Mouse (Mus musculus) G1E (cell line): ENCODE measurements around the gene Bco2. TPM values are rescaled to one million over a fixed set of nuclear protein-coding genes. Genes with fewer than 3 reads are reported as not detected.

ENCODE experiments used
- ATAC-seq: 2 replicates; pipeline ENCODE4 v1.8.0; 2016; ENCODE audit warnings: mild to moderate bottlenecking; ENCODE audit not compliant: insufficient number of reproducible peaks, poor library complexity, low FRiP score, severe bottlenecking; ENCODE audit errors: extremely low read depth
- DNase-seq: peaks from one replicate; pipeline ENCODE4 v3.0.0; 2012; ENCODE audit warnings: low spot score
- H3K27me3 ChIP-seq: 2 replicates; pipeline ENCODE4 v1.6.1; 2012; ENCODE audit warnings: mild to moderate bottlenecking, low read length, inconsistent platforms; ENCODE audit not compliant: insufficient read depth
- H3K36me3 ChIP-seq: replicated peaks from 2 replicates; pipeline ENCODE3; 2012; ENCODE audit warnings: mild to moderate bottlenecking, inconsistent platforms
- H3K4me1 ChIP-seq: 2 replicates; pipeline ENCODE4 v1.6.1; 2012; ENCODE audit warnings: low read depth, low read length, inconsistent platforms, mixed read lengths; ENCODE audit not compliant: insufficient read depth
- H3K4me3 ChIP-seq: 2 replicates; pipeline ENCODE4 v1.5.1; 2012; ENCODE audit warnings: low read depth, mild to moderate bottlenecking, inconsistent platforms, low read length, moderate library complexity, mixed read lengths
- H3K9me3 ChIP-seq: replicated peaks from 2 replicates; pipeline ENCODE4 v1.6.1; 2012; ENCODE audit warnings: inconsistent platforms
- CTCF ChIP-seq: IDR thresholded peaks from 2 replicates; pipeline ENCODE4 v1.5.1; 2012; ENCODE audit warnings: low read depth, low read length, inconsistent platforms, mixed read lengths
- POLR2AphosphoS5 ChIP-seq: IDR thresholded peaks from 2 replicates; pipeline ENCODE4 v1.6.1; 2012; ENCODE audit warnings: low read depth, low read length, inconsistent platforms; ENCODE audit not compliant: insufficient replicate concordance
- TAL1 ChIP-seq: conservative IDR thresholded peaks from 2 replicates; pipeline ENCODE4 v1.6.1; 2012; ENCODE audit warnings: low read depth, low read length, inconsistent platforms, mixed read lengths
- polyA plus RNA-seq: library from polyadenylated mRNA; stranded (reverse); fragments of >175 nt; gene quantifications from 2 replicates; pipeline ENCODE4 v1.2.3, GENCODE M21; 2012
- total RNA-seq, 2 experiments: library from RNA; stranded (forward) in 1 of 2; stranded (reverse) in 1 of 2; fragments of 200-1000 nt in 1 of 2; fragments of >200 nt in 1 of 2; fragmentation: Nextera tagmentation in 1 of 2; gene quantifications; 2 replicates each; pipeline ENCODE4 v1.2.3; 2014 to 2017

The Bco2 gene
- total and polyA plus RNA-seq, 3 experiments, result 0.11 TPM; not detected in 2

- no peak for DNase-seq
- Histone ChIP-seq H3K27me3 (peaks cover 11% of the 10 kb centered on the region), H3K9me3 (no peaks in the 10 kb centered on the region), H3K4me1 (peaks cover 3% of the 10 kb centered on the region), H3K36me3 (no peaks in the 10 kb centered on the region), H3K4me3 (no peak overlapping the region)
- no peak for TF ChIP-seq CTCF
- peak; percentile 28 for ATAC-seq
Measured at GRCm38 (mm10) chr9:50490836-50491235, 64.1 kb downstream of the Bco2 start.

- TF ChIP-seq POLR2AphosphoS5 (no peak), TAL1 (no peak)
- no peak for DNase-seq
- ATAC-seq, result no peak
- H3K27me3 ChIP-seq, result peaks cover 11% of the 10 kb centered on the region
- H3K36me3 ChIP-seq, result no peaks in the 10 kb centered on the region
- H3K4me1 ChIP-seq, result no peaks in the 10 kb centered on the region
- no peaks in the 10 kb centered on the region for H3K9me3 ChIP-seq
- no peak overlapping the region for H3K4me3 ChIP-seq
Measured at GRCm38 (mm10) chr9:50485521-50485920, 69.5 kb downstream of the Bco2 start.

Other genes starting within 250 kb of the Bco2 start
- 413 and 549 TPM in 2 replicates for gene Rpl10-ps3, start 210.2 kb downstream of the Bco2 start, total RNA-seq (2014; fragmentation: Nextera tagmentation)
- gene Rpl10-ps3, start 210.2 kb downstream of the Bco2 start, total RNA-seq (2017), result 205 and 318 TPM in 2 replicates
- 26.8 and 29.1 TPM in 2 replicates for gene Rpl10-ps3, start 210.2 kb downstream of the Bco2 start, polyA plus RNA-seq
- not detected in 2 replicates for gene Plet1, start 60.7 kb downstream of the Bco2 start, total RNA-seq (2014; fragmentation: Nextera tagmentation)
- 0.17 TPM in 1 of 2 replicates, not detected in the other for gene Plet1, start 60.7 kb downstream of the Bco2 start, total RNA-seq (2017)
- 0.08 TPM in 1 of 2 replicates, not detected in the other for gene Plet1, start 60.7 kb downstream of the Bco2 start, polyA plus RNA-seq
- gene Pts, start 26.5 kb downstream of the Bco2 start, total RNA-seq (2014; fragmentation: Nextera tagmentation), result 43.9 and 48.2 TPM in 2 replicates
- 52.3 and 59.4 TPM in 2 replicates for gene Pts, start 26.5 kb downstream of the Bco2 start, total RNA-seq (2017)
- gene Pts, start 26.5 kb downstream of the Bco2 start, polyA plus RNA-seq, result 7.1 and 14.6 TPM in 2 replicates
- not detected in 2 replicates for gene Il18, start 354 bp downstream of the Bco2 start, total RNA-seq (2014; fragmentation: Nextera tagmentation)
- gene Il18, start 354 bp downstream of the Bco2 start, total RNA-seq (2017), result not detected in 2 replicates
- gene Il18, start 354 bp downstream of the Bco2 start, polyA plus RNA-seq, result not detected in 2 replicates
- gene Tex12, start 6.1 kb upstream of the Bco2 start, total RNA-seq (2014; fragmentation: Nextera tagmentation), result not detected in 2 replicates
- gene Tex12, start 6.1 kb upstream of the Bco2 start, total RNA-seq (2017), result not detected in 2 replicates
- gene Tex12, start 6.1 kb upstream of the Bco2 start, polyA plus RNA-seq, result not detected in 2 replicates
- gene Sdhd, start 48.6 kb upstream of the Bco2 start, total RNA-seq (2014; fragmentation: Nextera tagmentation), result 103 and 109 TPM in 2 replicates
- gene Sdhd, start 48.6 kb upstream of the Bco2 start, total RNA-seq (2017), result 267 and 296 TPM in 2 replicates
- 32.3 and 45.2 TPM in 2 replicates for gene Sdhd, start 48.6 kb upstream of the Bco2 start, polyA plus RNA-seq
- 88.9 and 111 TPM in 2 replicates for gene Timm8b, start 48.7 kb upstream of the Bco2 start, total RNA-seq (2014; fragmentation: Nextera tagmentation)
- gene Timm8b, start 48.7 kb upstream of the Bco2 start, total RNA-seq (2017), result 353 and 447 TPM in 2 replicates
- 11.1 and 14.8 TPM in 2 replicates for gene Timm8b, start 48.7 kb upstream of the Bco2 start, polyA plus RNA-seq
- 3.6 and 3.7 TPM in 2 replicates for gene Pih1d2, start 62.1 kb upstream of the Bco2 start, total RNA-seq (2014; fragmentation: Nextera tagmentation)
- gene Pih1d2, start 62.1 kb upstream of the Bco2 start, total RNA-seq (2017), result 2.5 and 6.5 TPM in 2 replicates
- gene Pih1d2, start 62.1 kb upstream of the Bco2 start, polyA plus RNA-seq, result 0.39 and 0.41 TPM in 2 replicates
- gene Nkapd1, start 62.3 kb upstream of the Bco2 start, total RNA-seq (2014; fragmentation: Nextera tagmentation), result 45.5 and 49.7 TPM in 2 replicates
- 24.6 and 31.0 TPM in 2 replicates for gene Nkapd1, start 62.3 kb upstream of the Bco2 start, total RNA-seq (2017)
- gene Nkapd1, start 62.3 kb upstream of the Bco2 start, polyA plus RNA-seq, result 8.0 and 9.7 TPM in 2 replicates
- gene Dlat, start 104.6 kb upstream of the Bco2 start, total RNA-seq (2014; fragmentation: Nextera tagmentation), result 60.6 and 61.3 TPM in 2 replicates
- 55.2 and 60.0 TPM in 2 replicates for gene Dlat, start 104.6 kb upstream of the Bco2 start, total RNA-seq (2017)
- gene Dlat, start 104.6 kb upstream of the Bco2 start, polyA plus RNA-seq, result 36.1 and 47.2 TPM in 2 replicates
- not detected in 2 replicates for gene Dixdc1, start 184.3 kb upstream of the Bco2 start, total RNA-seq (2014; fragmentation: Nextera tagmentation)
- gene Dixdc1, start 184.3 kb upstream of the Bco2 start, total RNA-seq (2017), result under 0.01 and 0.27 TPM in 2 replicates
- not detected in 2 replicates for gene Dixdc1, start 184.3 kb upstream of the Bco2 start, polyA plus RNA-seq
- gene 2310030G06Rik, start 191.4 kb upstream of the Bco2 start, total RNA-seq (2014; fragmentation: Nextera tagmentation), result not detected in 2 replicates
- gene 2310030G06Rik, start 191.4 kb upstream of the Bco2 start, total RNA-seq (2017), result 0.58 and 1.1 TPM in 2 replicates
- gene 2310030G06Rik, start 191.4 kb upstream of the Bco2 start, polyA plus RNA-seq, result not detected in 2 replicates
- gene Cryab, start 196.1 kb upstream of the Bco2 start, total RNA-seq (2014; fragmentation: Nextera tagmentation), result not detected in 2 replicates
- 0.11 TPM in 1 of 2 replicates, not detected in the other for gene Cryab, start 196.1 kb upstream of the Bco2 start, total RNA-seq (2017)
- gene Cryab, start 196.1 kb upstream of the Bco2 start, polyA plus RNA-seq, result not detected in 2 replicates
- gene Hspb2, start 197.2 kb upstream of the Bco2 start, total RNA-seq (2014; fragmentation: Nextera tagmentation), result not detected in 2 replicates
- gene Hspb2, start 197.2 kb upstream of the Bco2 start, total RNA-seq (2017), result not detected in 2 replicates
- not detected in 2 replicates for gene Hspb2, start 197.2 kb upstream of the Bco2 start, polyA plus RNA-seq
- gene Fdxacb1, start 213.1 kb upstream of the Bco2 start, total RNA-seq (2014; fragmentation: Nextera tagmentation), result 6.4 and 13.3 TPM in 2 replicates
- gene Fdxacb1, start 213.1 kb upstream of the Bco2 start, total RNA-seq (2017), result 9.1 and 9.2 TPM in 2 replicates
- gene Fdxacb1, start 213.1 kb upstream of the Bco2 start, polyA plus RNA-seq, result 1.0 and 1.7 TPM in 2 replicates
- 29.3 and 35.3 TPM in 2 replicates for gene Alg9, start 219.8 kb upstream of the Bco2 start, total RNA-seq (2014; fragmentation: Nextera tagmentation)
- 20.6 and 21.9 TPM in 2 replicates for gene Alg9, start 219.8 kb upstream of the Bco2 start, total RNA-seq (2017)
- gene Alg9, start 219.8 kb upstream of the Bco2 start, polyA plus RNA-seq, result 14.8 and 18.0 TPM in 2 replicates
- 59.2 and 70.6 TPM in 2 replicates for gene 1110032A03Rik, start 220.3 kb upstream of the Bco2 start, total RNA-seq (2014; fragmentation: Nextera tagmentation)
- 23.1 and 23.5 TPM in 2 replicates for gene 1110032A03Rik, start 220.3 kb upstream of the Bco2 start, total RNA-seq (2017)
- gene 1110032A03Rik, start 220.3 kb upstream of the Bco2 start, polyA plus RNA-seq, result 1.2 and 2.0 TPM in 2 replicates